18 mouse cellular contexts compared by ENCODE assay signal in genomic region chr15:79826221-79826935, GRCm38 (mm10). TPM values are rescaled to one million over a fixed set of nuclear protein-coding genes. Genes with fewer than 3 reads are reported as not detected.
A peak's percentile ranks its signal among the peaks of the same experiment; 100 is the strongest.
DNase-seq lines count a peak whose midpoint lies in the region; ATAC-seq and TF ChIP-seq lines count a peak whose summit lies in the region.
"Had no signal": no experiment of that assay in that cellular context is flagged by ENCODE, and none has a peak within 500 bp of the region (broad histone marks: within the 10 kb centered on the region; RNA-seq: fewer than 3 reads in every experiment).

No protein-coding gene starts in this region.

- no peak overlapping the region for H3K4me2 ChIP-seq in forebrain, embryonic 12.5 days
- H3K4me2 ChIP-seq in lung, embryonic 16.5 days (ENCODE audit: low read depth, low read length) = no peak overlapping the region
- no peak overlapping the region for H3K4me2 ChIP-seq in forebrain, postnatal 0 days (ENCODE audit: low read depth)
- H3K4me2 ChIP-seq: heart, embryonic 11.5 days; hindbrain, embryonic 12.5 days; limb, embryonic 12.5 days had no signal

- H3K9ac ChIP-seq in forebrain, embryonic 12.5 days = peak overlapping the region; percentile 36; the same call in 1 of the 2 replicates
- peak overlapping the region; percentile 13; the same call in 1 of the 2 replicates for H3K9ac ChIP-seq in lung, embryonic 16.5 days (ENCODE audit: low read length)
- 0 out of 2 replicates have a peak overlapping the region, but pooled peaks have one; percentile 1 for H3K9ac ChIP-seq in forebrain, postnatal 0 days
- H3K9ac ChIP-seq: limb, embryonic 12.5 days had no signal

- TF ChIP-seq POLR2A in cerebellum, adult 2 months (IDR thresholded peaks at IDR 0.05; ENCODE audit: borderline replicate concordance, insufficient read depth, low read length) = no peak

- H3K27ac ChIP-seq in forebrain, embryonic 12.5 days = no peak overlapping the region
- H3K27ac ChIP-seq in forebrain, embryonic 10.5 days = no peak overlapping the region
- no peak overlapping the region for H3K27ac ChIP-seq in lung, embryonic 16.5 days (ENCODE audit: low read length)
- H3K27ac ChIP-seq in cerebellum, adult 2 months (ENCODE audit: insufficient read depth, low read length) = peak overlapping the region; percentile 41; the same call in 1 of the 2 replicates
- H3K27ac ChIP-seq in forebrain, postnatal 0 days (ENCODE audit: low read depth, low read length) = no peak overlapping the region
- H3K27ac ChIP-seq: hindbrain, embryonic 12.5 days; limb, embryonic 12.5 days had no signal

- WGBS in forebrain, embryonic 12.5 days = 94% methylated on average over 9 of the region's 9 CpGs
- WGBS in forebrain, embryonic 10.5 days = 87% methylated on average over 9 of the region's 9 CpGs
- WGBS in lung, embryonic 16.5 days = 78% methylated on average over 9 of the region's 9 CpGs
- 34% methylated on average over 9 of the region's 9 CpGs for WGBS in cerebellum, adult 2 months
- 78% methylated on average over 9 of the region's 9 CpGs for WGBS in forebrain, postnatal 0 days

- no peaks in the 10 kb centered on the region for H3K9me3 ChIP-seq in forebrain, embryonic 12.5 days
- no peaks in the 10 kb centered on the region for H3K9me3 ChIP-seq in forebrain, embryonic 10.5 days
- H3K9me3 ChIP-seq in lung, embryonic 16.5 days (ENCODE audit: control insufficient read depth, low read length) = no peaks in the 10 kb centered on the region
- H3K9me3 ChIP-seq in forebrain, postnatal 0 days (ENCODE audit: low read length) = no peaks in the 10 kb centered on the region
- H3K9me3 ChIP-seq: hindbrain, embryonic 12.5 days; limb, embryonic 12.5 days had no signal

- no peak overlapping the region for H3K4me3 ChIP-seq in forebrain, embryonic 12.5 days (replicated peaks)
- H3K4me3 ChIP-seq in forebrain, embryonic 10.5 days = no peak overlapping the region
- no peak overlapping the region for H3K4me3 ChIP-seq in lung, embryonic 16.5 days (ENCODE audit: low read length)
- no peak overlapping the region for H3K4me3 ChIP-seq in cerebellum, adult 2 months (replicated peaks; ENCODE audit: insufficient read depth, low read depth, low read length)
- no peak overlapping the region for H3K4me3 ChIP-seq in forebrain, postnatal 0 days (ENCODE audit: low read depth, low read length)
- H3K4me3 ChIP-seq: hindbrain, embryonic 12.5 days; limb, embryonic 12.5 days had no signal

- peaks cover 70% of the 10 kb centered on the region for H3K4me1 ChIP-seq in forebrain, embryonic 12.5 days
- H3K4me1 ChIP-seq in forebrain, embryonic 10.5 days = peaks cover 60% of the 10 kb centered on the region
- H3K4me1 ChIP-seq in lung, embryonic 16.5 days (replicated peaks; ENCODE audit: control insufficient read depth, insufficient read depth, low read length) = peaks cover 36% of the 10 kb centered on the region
- H3K4me1 ChIP-seq in cerebellum, adult 2 months (ENCODE audit: control insufficient read depth, insufficient read depth, low read length) = peaks cover 67% of the 10 kb centered on the region
- no peaks in the 10 kb centered on the region for H3K4me1 ChIP-seq in forebrain, postnatal 0 days (ENCODE audit: insufficient read depth)

- no peak for DNase-seq in forebrain, embryonic 10.5 days (ENCODE audit: extremely low spot score, low spot score)
- DNase-seq in lung, postnatal 10 days = no peak
- DNase-seq in cerebellum, adult 2 months = no peak
- DNase-seq in forebrain, postnatal 0 days = no peak
- no peak for DNase-seq in adrenal gland, postnatal 25 days
- DNase-seq in spleen, adult 18-20 months = no peak
- DNase-seq: adrenal gland, adult 2 months; kidney, adult 18-20 months; kidney, postnatal 36 days; retina, postnatal 1 day had no signal

- peaks cover 46% of the 10 kb centered on the region for H3K36me3 ChIP-seq in forebrain, embryonic 12.5 days (replicated peaks)
- H3K36me3 ChIP-seq in forebrain, embryonic 10.5 days (replicated peaks) = peaks cover 78% of the 10 kb centered on the region
- peaks cover 22% of the 10 kb centered on the region for H3K36me3 ChIP-seq in lung, embryonic 16.5 days (ENCODE audit: control insufficient read depth, insufficient read depth, low read length)
- peaks cover 29% of the 10 kb centered on the region for H3K36me3 ChIP-seq in forebrain, postnatal 0 days (ENCODE audit: insufficient read depth)

- no peaks in the 10 kb centered on the region for H3K27me3 ChIP-seq in forebrain, embryonic 12.5 days
- no peaks in the 10 kb centered on the region for H3K27me3 ChIP-seq in forebrain, embryonic 10.5 days (ENCODE audit: poor library complexity, severe bottlenecking)
- H3K27me3 ChIP-seq in lung, embryonic 16.5 days (ENCODE audit: control insufficient read depth, insufficient read depth, low read depth, low read length) = no peaks in the 10 kb centered on the region
- no peaks in the 10 kb centered on the region for H3K27me3 ChIP-seq in cerebellum, adult 2 months (ENCODE audit: control insufficient read depth, insufficient read depth, low read length)
- H3K27me3 ChIP-seq in forebrain, postnatal 0 days (ENCODE audit: insufficient read depth, low read length) = no peaks in the 10 kb centered on the region
- H3K27me3 ChIP-seq: hindbrain, embryonic 12.5 days; limb, embryonic 12.5 days had no signal

- ATAC-seq in forebrain, embryonic 12.5 days (ENCODE audit: low FRiP score) = no peak
- no peak for ATAC-seq in lung, embryonic 16.5 days (ENCODE audit: low read depth)
- no peak for ATAC-seq in forebrain, postnatal 0 days

- TF ChIP-seq CTCF in cerebellum, adult 2 months (IDR thresholded peaks at IDR 0.05; ENCODE audit: borderline replicate concordance, insufficient read depth, low read depth, low read length) = no peak
- no peak for TF ChIP-seq CTCF in forebrain, postnatal 0 days (IDR thresholded peaks at IDR 0.05; ENCODE audit: low read depth)

RNA-seq across cellular contexts. Expression of gene Npcd, which starts 7.7 kb away (rescaled TPM):
- 0.87 TPM in 1 of 2 replicates, not detected in the other for polyA plus RNA-seq in forebrain, embryonic 12.5 days (2016; fragmentation: Nextera tagmentation; extraction: Ambion mirVana)
- polyA plus RNA-seq in forebrain, embryonic 10.5 days (2016; fragmentation: Nextera tagmentation; extraction: Ambion mirVana) = not detected in 2 replicates
- 0.39 and 0.60 TPM in 2 replicates for polyA plus RNA-seq in lung, embryonic 16.5 days (2015; fragmentation: Nextera tagmentation; extraction: Ambion mirVana)
- 1.7 and 4.1 TPM in 2 replicates for polyA plus RNA-seq in cerebellum, adult 2 months (2012; rRNA removed)
- 9.0 and 18.6 TPM in 2 replicates for total RNA-seq in forebrain, postnatal 0 days (2014; rRNA removed)
- 3.7 and 4.0 TPM in 2 replicates for polyA plus RNA-seq in forebrain, postnatal 0 days (2015; fragmentation: Nextera tagmentation; extraction: Ambion mirVana)
- 1.7 and 2.6 TPM in 2 replicates for total RNA-seq in adrenal gland, postnatal 25 days (2021)
- total RNA-seq: megakaryocyte, adult 5-6 weeks had no signal
- polyA plus RNA-seq: limb, embryonic 12.5 days; liver, embryonic 16.5 days; neural tube, embryonic 11.5 days had no signal

RNA-seq across cellular contexts. Expression of gene Cbx6, which starts 8.1 kb away (rescaled TPM):
- polyA plus RNA-seq in forebrain, embryonic 12.5 days (2016; fragmentation: Nextera tagmentation; extraction: Ambion mirVana) = 31.1 and 31.5 TPM in 2 replicates
- 21.6 and 22.3 TPM in 2 replicates for polyA plus RNA-seq in forebrain, embryonic 10.5 days (2016; fragmentation: Nextera tagmentation; extraction: Ambion mirVana)
- polyA plus RNA-seq in lung, embryonic 16.5 days (2015; fragmentation: Nextera tagmentation; extraction: Ambion mirVana) = 73.5 and 80.7 TPM in 2 replicates
- 183 TPM in 2 replicates for polyA plus RNA-seq in cerebellum, adult 2 months (2012; rRNA removed)
- total RNA-seq in forebrain, postnatal 0 days (2014; rRNA removed) = 69.1 and 86.8 TPM in 2 replicates
- 27.5 and 53.8 TPM in 2 replicates for polyA plus RNA-seq in forebrain, postnatal 0 days (2015; fragmentation: Nextera tagmentation; extraction: Ambion mirVana)
- 55.3 and 73.0 TPM in 2 replicates for total RNA-seq in adrenal gland, postnatal 25 days (2021)

RNA-seq across cellular contexts. Expression of gene Nptxr, which starts 21.8 kb away (rescaled TPM):
- 7.2 and 8.0 TPM in 2 replicates for polyA plus RNA-seq in forebrain, embryonic 12.5 days (2016; fragmentation: Nextera tagmentation; extraction: Ambion mirVana)
- polyA plus RNA-seq in forebrain, embryonic 10.5 days (2016; fragmentation: Nextera tagmentation; extraction: Ambion mirVana) = 1.6 and 1.7 TPM in 2 replicates
- 2.2 and 2.4 TPM in 2 replicates for polyA plus RNA-seq in lung, embryonic 16.5 days (2015; fragmentation: Nextera tagmentation; extraction: Ambion mirVana)
- 88.0 and 100 TPM in 2 replicates for polyA plus RNA-seq in cerebellum, adult 2 months (2012; rRNA removed)
- total RNA-seq in forebrain, postnatal 0 days (2014; rRNA removed) = 129 and 184 TPM in 2 replicates
- polyA plus RNA-seq in forebrain, postnatal 0 days (2015; fragmentation: Nextera tagmentation; extraction: Ambion mirVana) = 41.9 and 87.3 TPM in 2 replicates
- total RNA-seq in adrenal gland, postnatal 25 days (2021) = 4.6 and 6.8 TPM in 2 replicates

RNA-seq across cellular contexts. Expression of gene Dnal4, which starts 48.7 kb away (rescaled TPM):
- 76.7 and 78.3 TPM in 2 replicates for polyA plus RNA-seq in forebrain, embryonic 12.5 days (2016; fragmentation: Nextera tagmentation; extraction: Ambion mirVana)
- polyA plus RNA-seq in forebrain, embryonic 10.5 days (2016; fragmentation: Nextera tagmentation; extraction: Ambion mirVana) = 63.3 and 70.8 TPM in 2 replicates
- polyA plus RNA-seq in lung, embryonic 16.5 days (2015; fragmentation: Nextera tagmentation; extraction: Ambion mirVana) = 66.9 and 72.1 TPM in 2 replicates
- 55.1 and 56.7 TPM in 2 replicates for polyA plus RNA-seq in cerebellum, adult 2 months (2012; rRNA removed)
- 58.3 and 59.2 TPM in 2 replicates for total RNA-seq in forebrain, postnatal 0 days (2014; rRNA removed)
- polyA plus RNA-seq in forebrain, postnatal 0 days (2015; fragmentation: Nextera tagmentation; extraction: Ambion mirVana) = 81.5 and 94.5 TPM in 2 replicates
- total RNA-seq in adrenal gland, postnatal 25 days (2021) = 17.7 and 23.1 TPM in 2 replicates
